Mouse (Mus musculus) forebrain, embryonic 15.5 days (tissue): ENCODE results near the gene Sun2. TPM values are rescaled to one million over a fixed set of nuclear protein-coding genes. Genes with fewer than 3 reads are reported as not detected.

Source experiments
- ATAC-seq: fragments of 200-750 bp; cut with Nextera tagmentation; replicated peaks from 2 replicates; pipeline ENCODE4 v1.8.0; 2017; ENCODE audit warnings: mild to moderate bottlenecking, moderate TSS enrichment, moderate library complexity
- H3K27ac ChIP-seq: fragments of 300-500 bp; sonication (generic); replicated peaks from 2 replicates; pipeline ENCODE4 v1.5.1; 2015; ENCODE audit warnings: mild to moderate bottlenecking, inconsistent platforms
- H3K27me3 ChIP-seq: fragments of 300-500 bp; sonication (generic); 2 replicates; pipeline ENCODE4 v1.6.1; 2015; ENCODE audit warnings: inconsistent platforms
- H3K36me3 ChIP-seq: fragments of 300-500 bp; sonication (generic); 2 replicates; pipeline ENCODE4 v1.6.1; 2015; ENCODE audit warnings: mild to moderate bottlenecking, inconsistent platforms
- H3K4me1 ChIP-seq: fragments of 300-500 bp; sonication (generic); 2 replicates; pipeline ENCODE4 v1.6.1; 2015; ENCODE audit warnings: inconsistent platforms
- H3K4me2 ChIP-seq: fragments of 300-500 bp; sonication (generic); replicated peaks from 2 replicates; pipeline ENCODE4 v1.6.1; 2015; ENCODE audit warnings: mild to moderate bottlenecking, inconsistent platforms
- H3K4me3 ChIP-seq: fragments of 300-500 bp; sonication (generic); 2 replicates; pipeline ENCODE4 v1.5.1; 2015; ENCODE audit warnings: mild to moderate bottlenecking, inconsistent platforms
- H3K9ac ChIP-seq: fragments of 300-500 bp; sonication (generic); replicated peaks from 2 replicates; pipeline ENCODE4 v1.6.1; 2015; ENCODE audit warnings: mild to moderate bottlenecking, inconsistent platforms
- H3K9me3 ChIP-seq: fragments of 300-500 bp; sonication (generic); 2 replicates; pipeline ENCODE4 v1.6.1; 2016; ENCODE audit warnings: inconsistent platforms
- WGBS: fragments of 180-500 bp; shearing (Covaris S2); methylation state at CpG from one replicate; pipeline ENCODE4 v1.1.7; 2015; ENCODE audit warnings: mixed read lengths; 5-methylcytosine and 5-hydroxymethylcytosine counted together
- polyA plus RNA-seq: library from polyadenylated mRNA; unstranded; fragments of >200 nt; fragmentation: Nextera tagmentation; extraction: Ambion mirVana; gene quantifications from 2 replicates; pipeline ENCODE4 v1.2.1, GENCODE M21; 2015

Sun2 gene
- polyA plus RNA-seq, 1 experiment from 2014 or later, result 11.6 TPM

GRCm38 (mm10) chr15:79690426-79691022, 51.8 kb downstream of the Sun2 start, which contains the start of gene Gtpbp1:
Gene Gtpbp1 (plus strand): TSS chr15:79690845.
- H3K36me3 ChIP-seq, result 0 out of 2 replicates have a peak, but pooled peaks cover 4% of the 10 kb centered on the region
- under 1% methylated on average over 45 of the region's 45 CpGs for WGBS
- no peaks in the 10 kb centered on the region for H3K27me3 ChIP-seq
- peak within 1 kb of the TSS; percentile 87 for H3K4me2 ChIP-seq
- H3K4me3 ChIP-seq, result peak within 1 kb of the TSS; percentile 87
- peak; percentile 98 for ATAC-seq
- H3K9me3 ChIP-seq, result no peaks in the 10 kb centered on the region
- peaks cover 50% of the 10 kb centered on the region for H3K4me1 ChIP-seq
- peak within 1 kb of the TSS; percentile 90 for H3K27ac ChIP-seq
- peak within 1 kb of the TSS; percentile 82 for H3K9ac ChIP-seq

- Histone ChIP-seq H3K9me3 (no peaks in the 10 kb centered on the region), H3K9ac (0 out of 2 replicates have a peak overlapping the region, but pooled peaks have one; percentile 18), H3K36me3 (0 out of 2 replicates have a peak, but pooled peaks cover 1% of the 10 kb centered on the region), H3K4me2 (peak overlapping the region; percentile 61), H3K4me3 (peak overlapping the region; percentile 87), H3K27ac (peak overlapping the region; percentile 66), H3K27me3 (no peaks in the 10 kb centered on the region), H3K4me1 (peaks cover 57% of the 10 kb centered on the region)
- no peak for ATAC-seq
- WGBS, result 15% methylated on average over 24 of the region's 24 CpGs
These were observed 52.5 kb downstream of the Sun2 start for GRCm38 (mm10) chr15:79689662-79690425.

GRCm38 (mm10) chr15:79688268-79688956, 53.9 kb downstream of the Sun2 start:
- Histone ChIP-seq H3K27me3 (no peaks in the 10 kb centered on the region), H3K27ac (peak overlapping the region; percentile 92), H3K9ac (peak overlapping the region; percentile 94), H3K4me2 (peak overlapping the region; percentile 60), H3K4me3 (peak overlapping the region; percentile 77), H3K36me3 (no peaks in the 10 kb centered on the region), H3K9me3 (no peaks in the 10 kb centered on the region), H3K4me1 (peaks cover 69% of the 10 kb centered on the region)
- 3% methylated on average over 8 of the region's 8 CpGs for WGBS
- ATAC-seq, result no peak

- Histone ChIP-seq H3K4me2 (peak within 1 kb of the TSS; percentile 60), H3K4me3 (peak within 1 kb of the TSS; percentile 77), H3K27ac (peak within 1 kb of the TSS; percentile 92), H3K27me3 (no peaks in the 10 kb centered on the region), H3K4me1 (peaks cover 69% of the 10 kb centered on the region), H3K9ac (peak within 1 kb of the TSS; percentile 94), H3K9me3 (no peaks in the 10 kb centered on the region), H3K36me3 (no peaks in the 10 kb centered on the region)
- ATAC-seq, result peak; percentile 49
- under 1% methylated on average over 72 of the region's 72 CpGs for WGBS
These were observed 54.6 kb downstream of the Sun2 start, which contains the start of gene Josd1 for GRCm38 (mm10) chr15:79687646-79688267. Gene Josd1 (minus strand): TSS chr15:79687919.

- Histone ChIP-seq H3K4me2 (peak overlapping the region; percentile 60), H3K27me3 (no peaks in the 10 kb centered on the region), H3K4me3 (peak overlapping the region; percentile 77), H3K27ac (peak overlapping the region; percentile 92), H3K4me1 (peaks cover 68% of the 10 kb centered on the region), H3K36me3 (no peaks in the 10 kb centered on the region), H3K9me3 (no peaks in the 10 kb centered on the region), H3K9ac (peak overlapping the region; percentile 94)
- ATAC-seq, result no peak
- WGBS, result under 1% methylated on average over 33 of the region's 33 CpGs
These were observed 55.2 kb downstream of the Sun2 start for GRCm38 (mm10) chr15:79687175-79687574.

GRCm38 (mm10) chr15:79686046-79686869, 56.1 kb downstream of the Sun2 start:
- no peak overlapping the region for H3K27ac ChIP-seq
- WGBS, result 16% methylated on average over 15 of the region's 15 CpGs
- H3K27me3 ChIP-seq, result no peaks in the 10 kb centered on the region
- H3K36me3 ChIP-seq, result no peaks in the 10 kb centered on the region
- peaks cover 59% of the 10 kb centered on the region for H3K4me1 ChIP-seq
- H3K9me3 ChIP-seq, result no peaks in the 10 kb centered on the region
- ATAC-seq, result no peak
- peak overlapping the region; percentile 94 for H3K9ac ChIP-seq
- peak overlapping the region; percentile 77 for H3K4me3 ChIP-seq
- H3K4me2 ChIP-seq, result peak overlapping the region; percentile 60

GRCm38 (mm10) chr15:79685141-79685641, 57.1 kb downstream of the Sun2 start:
- no peaks in the 10 kb centered on the region for H3K9me3 ChIP-seq
- peaks cover 58% of the 10 kb centered on the region for H3K4me1 ChIP-seq
- no peak overlapping the region for H3K27ac ChIP-seq
- ATAC-seq, result no peak
- peak overlapping the region; percentile 60 for H3K4me2 ChIP-seq
- H3K36me3 ChIP-seq, result no peaks in the 10 kb centered on the region
- H3K9ac ChIP-seq, result peak overlapping the region; percentile 23
- 50% methylated on average over 6 of the region's 6 CpGs for WGBS
- no peaks in the 10 kb centered on the region for H3K27me3 ChIP-seq
- H3K4me3 ChIP-seq, result peak overlapping the region; percentile 77

- no peak overlapping the region for H3K27ac ChIP-seq
- no peaks in the 10 kb centered on the region for H3K27me3 ChIP-seq
- no peaks in the 10 kb centered on the region for H3K36me3 ChIP-seq
- 60% methylated on average over 6 of the region's 6 CpGs for WGBS
- H3K4me1 ChIP-seq, result peaks cover 54% of the 10 kb centered on the region
- ATAC-seq, result no peak
- peak overlapping the region; percentile 23; the same call in 1 of the 2 replicates for H3K9ac ChIP-seq
- H3K9me3 ChIP-seq, result no peaks in the 10 kb centered on the region
- peak overlapping the region; percentile 77 for H3K4me3 ChIP-seq
- peak overlapping the region; percentile 60 for H3K4me2 ChIP-seq
These were observed 57.7 kb downstream of the Sun2 start for GRCm38 (mm10) chr15:79684616-79685015.

GRCm38 (mm10) chr15:79683707-79684465, 58.5 kb downstream of the Sun2 start:
- H3K4me1 ChIP-seq, result peaks cover 52% of the 10 kb centered on the region
- WGBS, result 75% methylated on average over 19 of the region's 19 CpGs
- H3K9ac ChIP-seq, result peak overlapping the region; percentile 23; the same call in 1 of the 2 replicates
- peak overlapping the region; percentile 60 for H3K4me2 ChIP-seq
- H3K27me3 ChIP-seq, result no peaks in the 10 kb centered on the region
- no peak overlapping the region for H3K27ac ChIP-seq
- ATAC-seq, result no peak
- H3K4me3 ChIP-seq, result peak overlapping the region; percentile 77
- H3K9me3 ChIP-seq, result no peaks in the 10 kb centered on the region
- H3K36me3 ChIP-seq, result no peaks in the 10 kb centered on the region

GRCm38 (mm10) chr15:79683146-79683545, 59.2 kb downstream of the Sun2 start:
- WGBS, result 90% methylated on average over 6 of the region's 6 CpGs
- Histone ChIP-seq H3K4me1 (peaks cover 47% of the 10 kb centered on the region), H3K36me3 (no peaks in the 10 kb centered on the region), H3K27me3 (no peaks in the 10 kb centered on the region), H3K4me3 (no peak overlapping the region), H3K9me3 (no peaks in the 10 kb centered on the region), H3K27ac (no peak overlapping the region), H3K9ac (0 out of 2 replicates have a peak overlapping the region, but pooled peaks have one; percentile 13), H3K4me2 (no peak overlapping the region)
- ATAC-seq, result no peak
